Mouse (Mus musculus): ENCODE data around the gene Wdfy3. TPM values are rescaled to one million over a fixed set of nuclear protein-coding genes. Genes with fewer than 3 reads are reported as not detected.

The Wdfy3 gene
- polyA plus RNA-seq, 1 experiment from 2014 or later = 15.1 TPM

- Histone ChIP-seq H3K4me3 (replicated peaks; ENCODE audit: low read depth, low read length) (no peak overlapping the region), H3K36me3 (ENCODE audit: insufficient read depth, low read length) (no peaks in the 10 kb centered on the region), H3K4me1 (replicated peaks; ENCODE audit: insufficient read depth, low read length) (peaks cover 18% of the 10 kb centered on the region), H3K9me3 (replicated peaks; ENCODE audit: low read length) (no peaks in the 10 kb centered on the region), H3K4me2 (ENCODE audit: low read length) (peak overlapping the region; percentile 21; the same call in 1 of the 2 replicates), H3K27me3 (ENCODE audit: insufficient read depth, low read length) (no peaks in the 10 kb centered on the region), H3K9ac (ENCODE audit: low read depth, low read length) (no peak overlapping the region), H3K27ac (no peak overlapping the region)
- TF ChIP-seq CTCF (IDR thresholded peaks at IDR 0.05; ENCODE audit: low read depth) = no peak
- DNase-seq (ENCODE audit: low spot score) = no peak
- WGBS = 93% methylated on average over 1 of the region's 1 CpGs
- ATAC-seq (replicated peaks; ENCODE audit: low FRiP score, low read depth) = no peak
These were observed 19.0 kb downstream of the Wdfy3 start for GRCm38 (mm10) chr5:102050677-102051076.

- DNase-seq (ENCODE audit: low spot score) (no peak), ATAC-seq (replicated peaks; ENCODE audit: low FRiP score, low read depth) (no peak)
- Histone ChIP-seq H3K4me3 (replicated peaks; ENCODE audit: low read depth, low read length) (no peak overlapping the region), H3K27me3 (ENCODE audit: insufficient read depth, low read length) (no peaks in the 10 kb centered on the region), H3K9me3 (replicated peaks; ENCODE audit: low read length) (no peaks in the 10 kb centered on the region), H3K4me2 (ENCODE audit: low read length) (no peak overlapping the region), H3K36me3 (ENCODE audit: insufficient read depth, low read length) (0 out of 2 replicates have a peak, but pooled peaks cover 3% of the 10 kb centered on the region), H3K4me1 (replicated peaks; ENCODE audit: insufficient read depth, low read length) (0 out of 2 replicates have a peak, but pooled peaks cover 8% of the 10 kb centered on the region), H3K27ac (no peak overlapping the region), H3K9ac (ENCODE audit: low read depth, low read length) (no peak overlapping the region)
- 99% methylated on average over 2 of the region's 2 CpGs for WGBS
- TF ChIP-seq CTCF (IDR thresholded peaks at IDR 0.05; ENCODE audit: low read depth) = no peak
These were observed 21.3 kb downstream of the Wdfy3 start for GRCm38 (mm10) chr5:102048416-102048815.

- H3K27me3 ChIP-seq (ENCODE audit: insufficient read depth, low read length) = no peaks in the 10 kb centered on the region
- 72% methylated on average over 8 of the region's 8 CpGs for WGBS
- DNase-seq (ENCODE audit: low spot score) (no peak), ATAC-seq (replicated peaks; ENCODE audit: low FRiP score, low read depth) (no peak)
- H3K4me2 ChIP-seq (ENCODE audit: low read length) = no peak overlapping the region
- TF ChIP-seq CTCF (IDR thresholded peaks at IDR 0.05; ENCODE audit: low read depth) = no peak
- H3K4me3 ChIP-seq (replicated peaks; ENCODE audit: low read depth, low read length) = no peak overlapping the region
- H3K9me3 ChIP-seq (replicated peaks; ENCODE audit: low read length) = no peaks in the 10 kb centered on the region
- H3K9ac ChIP-seq (ENCODE audit: low read depth, low read length) = no peak overlapping the region
- no peak overlapping the region for H3K27ac ChIP-seq
- H3K4me1 ChIP-seq (replicated peaks; ENCODE audit: insufficient read depth, low read length) = 0 out of 2 replicates have a peak, but pooled peaks cover 4% of the 10 kb centered on the region
- 0 out of 2 replicates have a peak, but pooled peaks cover 7% of the 10 kb centered on the region for H3K36me3 ChIP-seq (ENCODE audit: insufficient read depth, low read length)
These were observed 23.1 kb downstream of the Wdfy3 start for GRCm38 (mm10) chr5:102046617-102047116.

- H3K4me2 ChIP-seq (ENCODE audit: low read length) = no peak overlapping the region
- 0 out of 2 replicates have a peak, but pooled peaks cover 4% of the 10 kb centered on the region for H3K4me1 ChIP-seq (replicated peaks; ENCODE audit: insufficient read depth, low read length)
- DNase-seq (ENCODE audit: low spot score) = no peak
- H3K4me3 ChIP-seq (replicated peaks; ENCODE audit: low read depth, low read length) = no peak overlapping the region
- no peak for TF ChIP-seq CTCF (IDR thresholded peaks at IDR 0.05; ENCODE audit: low read depth)
- no peak overlapping the region for H3K9ac ChIP-seq (ENCODE audit: low read depth, low read length)
- WGBS = 71% methylated on average over 12 of the region's 13 CpGs
- H3K27me3 ChIP-seq (ENCODE audit: insufficient read depth, low read length) = no peaks in the 10 kb centered on the region
- no peak; the same call in 1 of the 2 replicates for ATAC-seq (replicated peaks; ENCODE audit: low FRiP score, low read depth)
- no peaks in the 10 kb centered on the region for H3K9me3 ChIP-seq (replicated peaks; ENCODE audit: low read length)
- H3K36me3 ChIP-seq (ENCODE audit: insufficient read depth, low read length) = 0 out of 2 replicates have a peak, but pooled peaks cover 14% of the 10 kb centered on the region
- 0 out of 2 replicates have a peak overlapping the region, but pooled peaks have one; percentile 19 for H3K27ac ChIP-seq
These were observed 23.8 kb downstream of the Wdfy3 start for GRCm38 (mm10) chr5:102045636-102046616.

GRCm38 (mm10) chr5:102045177-102045576 is 24.5 kb downstream of the Wdfy3 start:
- Histone ChIP-seq H3K4me3 (replicated peaks; ENCODE audit: low read depth, low read length) (no peak overlapping the region), H3K36me3 (ENCODE audit: insufficient read depth, low read length) (peaks cover 20% of the 10 kb centered on the region; the same call in 1 of the 2 replicates), H3K4me2 (ENCODE audit: low read length) (no peak overlapping the region), H3K9ac (ENCODE audit: low read depth, low read length) (no peak overlapping the region), H3K4me1 (replicated peaks; ENCODE audit: insufficient read depth, low read length) (0 out of 2 replicates have a peak, but pooled peaks cover 4% of the 10 kb centered on the region), H3K27me3 (ENCODE audit: insufficient read depth, low read length) (no peaks in the 10 kb centered on the region), H3K27ac (0 out of 2 replicates have a peak overlapping the region, but pooled peaks have one; percentile 15), H3K9me3 (replicated peaks; ENCODE audit: low read length) (no peaks in the 10 kb centered on the region)
- TF ChIP-seq CTCF (IDR thresholded peaks at IDR 0.05; ENCODE audit: low read depth) = no peak
- DNase-seq (ENCODE audit: low spot score) (no peak), ATAC-seq (replicated peaks; ENCODE audit: low FRiP score, low read depth) (no peak)
- 76% methylated on average over 8 of the region's 8 CpGs for WGBS

GRCm38 (mm10) chr5:102033281-102033680 is 36.4 kb downstream of the Wdfy3 start:
- peaks cover 63% of the 10 kb centered on the region for H3K36me3 ChIP-seq (ENCODE audit: insufficient read depth, low read length)

More at GRCm38 (mm10) chr5:102033281-102033680, 36.4 kb downstream of the Wdfy3 start:
- no peak overlapping the region for H3K27ac ChIP-seq
- no peak for ATAC-seq (replicated peaks; ENCODE audit: low FRiP score, low read depth)
- DNase-seq (ENCODE audit: low spot score) = no peak
- no peak overlapping the region for H3K9ac ChIP-seq (ENCODE audit: low read depth, low read length)
- 89% methylated on average over 8 of the region's 8 CpGs for WGBS
- no peaks in the 10 kb centered on the region for H3K9me3 ChIP-seq (replicated peaks; ENCODE audit: low read length)
- no peak overlapping the region for H3K4me2 ChIP-seq (ENCODE audit: low read length)
- TF ChIP-seq CTCF (IDR thresholded peaks at IDR 0.05; ENCODE audit: low read depth) = no peak
- no peak overlapping the region for H3K4me3 ChIP-seq (replicated peaks; ENCODE audit: low read depth, low read length)
- no peaks in the 10 kb centered on the region for H3K27me3 ChIP-seq (ENCODE audit: insufficient read depth, low read length)
- H3K4me1 ChIP-seq (replicated peaks; ENCODE audit: insufficient read depth, low read length) = no peaks in the 10 kb centered on the region

Data from kidney, postnatal 0 days (tissue).